Mouse (Mus musculus) layer of hippocampus, adult 2 months (tissue): ENCODE data around the gene Rsph10b. TPM values are rescaled to one million over a fixed set of nuclear protein-coding genes. Genes with fewer than 3 reads are reported as not detected.
A peak's percentile ranks its signal among the peaks of the same experiment; 100 is the strongest.

ENCODE experiments used
- DNase-seq, 2 experiments: peaks; one replicate each; pipeline ENCODE4 v3.0.0; 2022; ENCODE audit warnings: low spot score in 2 of 2
- H3K27ac ChIP-seq: fragments of 200-600 bp; 2 replicates; pipeline ENCODE4 v1.8.1; 2022
- H3K4me3 ChIP-seq: fragments of 200-600 bp; 2 replicates; pipeline ENCODE4 v1.8.1; 2022; ENCODE audit warnings: mild to moderate bottlenecking
- CTCF ChIP-seq: fragments of 200-600 bp; conservative IDR thresholded peaks from 2 replicates; pipeline ENCODE4 v1.8.1; 2022; ENCODE audit warnings: antibody characterized with exemption, mild to moderate bottlenecking, moderate library complexity
- total RNA-seq, 2 experiments: library from RNA; stranded (reverse); gene quantifications; 2 replicates each; pipeline ENCODE4 v1.2.3; 2021

Gene Rsph10b
- total RNA-seq, 2 experiments from 2014 or later: 3.6 to 5.2 TPM

GRCm38 (mm10) chr5:144015845-144016244, 83.0 kb downstream of the Rsph10b start:
- Histone ChIP-seq H3K27ac (no peak overlapping the region), H3K4me3 (no peak overlapping the region)
- no peak for DNase-seq
- TF ChIP-seq CTCF: no peak

GRCm38 (mm10) chr5:144026620-144027263, 93.9 kb downstream of the Rsph10b start, which contains the start of gene Ocm:
Ocm (minus strand) TSS chr5:144026670.
- Histone ChIP-seq H3K4me3 (no peak within 1 kb of the TSS), H3K27ac (no peak within 1 kb of the TSS)
- no peak for TF ChIP-seq CTCF
- no peak for DNase-seq

- Histone ChIP-seq H3K4me3 (no peak overlapping the region), H3K27ac (no peak overlapping the region)
- DNase-seq: no peak
- TF ChIP-seq CTCF: no peak
Measured at GRCm38 (mm10) chr5:144032491-144032890, 99.7 kb downstream of the Rsph10b start.

GRCm38 (mm10) chr5:144034567-144034966, 101.7 kb downstream of the Rsph10b start:
- peak overlapping the region; percentile 62; the same call in 1 of the 2 replicates for H3K27ac ChIP-seq
- H3K4me3 ChIP-seq: no peak overlapping the region
- no peak for TF ChIP-seq CTCF
- peak; percentile 29 to 50 for DNase-seq

Other genes with a start within 250 kb of the Rsph10b start
- gene Usp42, start 200.8 kb upstream of the Rsph10b start, total RNA-seq: 10 to 100 TPM; 20.2 to 20.8 TPM
- 10 to 100 TPM; 41.6 to 42.2 TPM for gene Eif2ak1, start 115.2 kb upstream of the Rsph10b start, total RNA-seq
- gene Ankrd61, start 35.4 kb upstream of the Rsph10b start, total RNA-seq: under 1 TPM in 1 of 2 experiments, not detected in 1; 0.41 TPM
- gene Aimp2, start 23.2 kb upstream of the Rsph10b start, total RNA-seq: 10 to 100 TPM; 28.8 to 30.0 TPM
- gene Pms2, start 23.1 kb upstream of the Rsph10b start, total RNA-seq: 10 to 100 TPM; 21.1 to 22.2 TPM
- gene Gm42421, start 4.9 kb upstream of the Rsph10b start, total RNA-seq: 1 to 10 TPM in 1 of 2 experiments, under 1 TPM in 1; 0.54 to 2.2 TPM
- 10 to 100 TPM; 37.1 to 41.2 TPM for gene Ccz1, start 81.8 kb downstream of the Rsph10b start, total RNA-seq
- not detected for gene Ocm, start 93.6 kb downstream of the Rsph10b start, total RNA-seq
- 10 to 100 TPM; 87.7 to 91.1 TPM for gene Lmtk2, start 167.4 kb downstream of the Rsph10b start, total RNA-seq